Mouse (Mus musculus) frontal cortex, postnatal 36 days (tissue): Measurements from ENCODE around the gene Chit1.

Source experiments
- DNase-seq, 2 experiments: peaks; one replicate each; pipeline ENCODE4 v3.0.0; 2022; ENCODE audit warnings: low spot score in 2 of 2

The Chit1 gene

GRCm38 (mm10) chr1:134079477-134080163 lies 31.4 kb upstream of the Chit1 start:
- no peak for DNase-seq

GRCm38 (mm10) chr1:134080406-134080805 lies 30.6 kb upstream of the Chit1 start:
- DNase-seq = no peak

DNA sequence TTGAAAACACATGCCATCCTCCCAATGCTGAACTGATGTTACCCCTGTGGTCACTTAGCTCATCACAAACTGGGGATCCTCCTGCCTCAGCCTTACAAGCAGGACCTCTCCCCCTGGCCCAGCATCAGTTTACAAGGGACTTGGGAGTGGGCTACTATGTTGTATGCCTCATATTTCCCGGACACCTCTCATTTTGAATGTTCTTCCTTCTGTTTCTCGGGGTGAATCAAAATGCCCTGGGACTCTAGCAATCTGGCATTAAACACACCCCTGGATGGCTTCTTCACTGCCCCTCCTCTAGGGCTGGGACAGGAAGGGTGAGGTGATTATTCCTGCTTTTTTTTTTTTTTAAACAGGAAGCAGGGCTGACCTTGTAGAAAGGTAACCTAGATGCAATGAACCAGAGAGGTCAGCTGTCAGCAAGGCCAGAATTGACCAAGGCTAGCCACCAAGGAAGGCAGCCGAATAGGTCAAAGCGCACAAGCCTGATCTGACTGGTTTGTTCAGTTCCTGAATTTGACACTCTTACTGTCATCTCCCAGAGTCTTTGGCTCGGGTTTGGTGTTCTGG lies 30.1 kb upstream of the Chit1 start:
- no peak for DNase-seq

DNA sequence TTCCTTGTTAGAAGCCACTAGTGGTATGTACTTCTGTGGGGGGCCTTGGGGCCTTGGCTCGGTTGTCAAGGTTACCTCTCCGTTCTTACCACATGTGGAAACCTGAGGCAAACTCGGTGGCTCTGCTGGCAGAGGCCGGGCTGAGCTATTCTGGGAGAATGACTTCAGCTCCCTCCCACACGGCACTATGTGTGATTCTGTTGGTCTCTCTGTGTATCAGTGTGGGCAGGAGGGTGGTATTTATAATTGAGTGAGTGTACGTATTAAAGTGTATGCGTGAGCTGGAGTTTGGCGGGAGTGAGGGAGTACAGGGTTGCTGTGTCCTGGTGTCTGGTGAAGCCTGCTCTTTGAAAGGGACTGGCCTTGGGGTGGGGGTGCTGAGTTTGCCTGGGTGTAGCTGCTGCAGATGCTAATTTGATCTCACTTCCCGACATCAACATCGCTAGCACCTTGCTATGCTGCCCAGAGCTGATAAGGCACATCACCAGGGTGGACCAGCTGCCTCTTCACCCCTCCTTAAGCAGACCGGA lies 28.0 kb upstream of the Chit1 start:
- DNase-seq = peak; percentile 72 to 90

DNA sequence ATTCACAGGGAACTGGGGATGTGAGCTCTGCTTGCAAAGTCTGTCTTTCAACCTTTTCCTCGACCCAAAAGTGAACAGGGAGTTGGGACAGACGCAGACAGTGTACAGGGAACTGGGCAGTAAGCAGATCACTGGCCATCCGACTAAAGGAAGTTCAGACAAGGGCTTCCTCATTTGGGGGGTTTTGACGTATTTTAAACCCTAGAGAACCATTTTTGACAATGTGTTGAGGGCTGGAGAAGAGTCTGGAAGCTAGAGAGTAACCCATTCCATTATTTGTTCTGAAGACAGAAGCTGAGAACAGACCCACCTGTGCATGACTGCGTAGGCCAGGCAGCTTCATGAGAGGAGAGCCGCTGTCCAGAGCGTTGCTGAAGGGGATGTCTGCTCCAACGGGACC lies 27.4 kb upstream of the Chit1 start:
- DNase-seq = no peak

DNA sequence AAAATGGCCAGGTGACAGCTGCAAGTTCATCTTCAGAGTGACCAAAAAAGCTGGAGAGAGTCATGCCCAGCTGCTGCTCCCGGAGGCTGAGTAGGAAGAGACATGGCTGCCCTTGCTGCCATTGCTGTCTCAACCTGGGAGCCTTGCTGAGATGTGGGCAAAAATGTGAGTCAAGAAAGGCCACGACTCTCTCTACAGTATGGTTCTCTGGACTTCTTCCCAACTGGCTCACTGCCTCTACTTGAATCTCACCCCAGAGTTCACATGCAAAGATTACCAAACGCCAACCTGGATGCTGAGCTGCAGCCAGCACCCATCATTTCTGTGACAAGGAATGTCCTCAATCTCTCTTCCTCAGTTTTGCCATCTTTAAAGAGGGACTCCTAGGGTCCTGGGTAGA lies 26.9 kb upstream of the Chit1 start:
- no peak for DNase-seq

DNA sequence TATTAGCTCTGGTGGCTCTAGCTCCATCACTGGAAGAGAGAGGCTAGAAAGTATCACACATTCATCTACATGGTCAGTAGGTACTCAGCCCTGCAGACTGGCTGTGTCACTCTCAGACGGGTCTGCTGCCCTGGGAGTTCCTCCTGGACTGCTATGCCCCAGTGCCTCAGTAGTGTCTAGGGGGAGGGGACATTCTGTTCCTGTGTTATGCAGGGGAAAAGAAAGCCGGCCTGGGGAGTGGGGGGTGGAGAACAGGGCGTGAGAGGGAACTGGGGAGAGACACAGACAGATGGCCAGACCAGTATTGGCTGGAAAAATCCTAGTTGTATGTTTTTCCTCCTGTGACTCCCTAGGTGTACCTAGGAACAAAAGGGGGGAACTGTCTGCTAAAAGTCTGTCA lies 25.0 kb upstream of the Chit1 start:
- DNase-seq = no peak

DNA sequence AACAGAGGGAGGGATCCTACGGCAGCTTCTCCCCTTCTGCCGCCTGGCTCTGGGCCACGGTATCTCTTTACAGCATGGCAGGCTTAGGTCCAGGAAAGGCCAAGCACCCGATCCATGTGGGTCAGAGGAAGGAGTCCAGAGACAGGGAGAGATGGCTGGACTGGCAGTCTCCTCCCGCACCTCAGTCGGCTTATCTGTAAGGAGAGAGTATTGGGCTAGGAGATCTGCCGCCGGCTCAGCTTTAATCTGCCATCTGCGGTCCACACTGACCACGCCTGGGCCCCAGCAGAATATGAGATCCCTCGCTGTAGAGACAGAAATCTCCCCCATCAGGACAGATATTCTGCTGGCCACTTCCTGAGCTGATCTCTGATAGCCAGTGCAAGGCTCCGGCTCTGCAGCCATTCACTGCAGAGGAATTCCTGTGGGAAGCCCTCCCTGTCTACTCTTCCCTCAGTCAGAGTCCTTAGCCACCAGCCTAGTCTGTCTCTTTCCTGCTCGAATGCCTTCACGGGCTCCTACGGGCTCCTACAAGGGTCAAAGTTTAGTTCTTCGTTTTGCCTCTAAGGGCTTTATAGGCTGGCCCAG lies 24.1 kb upstream of the Chit1 start:
- DNase-seq = no peak

DNA sequence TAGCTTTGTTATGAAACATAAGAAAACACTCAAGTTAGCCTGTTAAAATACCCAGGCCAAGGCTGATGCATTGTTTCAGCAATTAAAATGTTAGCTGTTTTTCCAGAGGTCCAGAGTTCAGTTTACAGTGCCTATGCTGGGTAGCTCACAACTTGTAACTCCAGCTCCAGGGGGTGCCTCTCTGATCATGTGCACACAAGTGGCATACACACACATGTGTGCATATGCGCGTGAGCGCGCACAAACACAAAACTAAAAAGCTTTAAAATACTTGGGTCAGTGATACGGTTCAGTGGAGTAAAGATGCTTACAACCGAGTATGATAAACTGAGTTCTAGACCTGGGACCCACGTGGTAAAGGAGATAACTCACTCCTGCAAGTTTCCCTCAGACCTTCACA lies 22.0 kb upstream of the Chit1 start:
- DNase-seq = no peak

DNA sequence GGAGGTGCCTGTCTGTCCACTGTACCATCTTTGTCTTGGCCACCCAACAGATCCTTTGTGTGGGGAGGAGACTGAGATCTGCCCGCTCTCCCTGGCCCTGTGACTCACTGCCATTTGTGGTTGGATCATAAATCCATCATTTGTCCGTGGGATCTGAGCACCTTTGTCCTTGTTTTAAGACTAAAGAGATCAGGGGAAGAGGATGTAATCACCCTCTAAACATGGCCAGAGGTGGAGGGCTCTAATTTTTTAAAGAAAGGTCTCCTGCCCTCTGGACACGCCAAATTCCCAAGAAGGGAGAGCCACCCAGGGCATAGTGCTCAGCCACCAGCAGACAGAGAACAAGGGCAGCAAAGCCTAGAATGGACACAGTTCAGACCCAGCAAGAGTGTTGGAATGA lies 19.2 kb upstream of the Chit1 start:
- DNase-seq = no peak

GRCm38 (mm10) chr1:134092368-134092767 lies 18.7 kb upstream of the Chit1 start:
- DNase-seq = no peak

GRCm38 (mm10) chr1:134092852-134093770 lies 17.9 kb upstream of the Chit1 start:
- DNase-seq = peak; percentile 85 to 91

DNA sequence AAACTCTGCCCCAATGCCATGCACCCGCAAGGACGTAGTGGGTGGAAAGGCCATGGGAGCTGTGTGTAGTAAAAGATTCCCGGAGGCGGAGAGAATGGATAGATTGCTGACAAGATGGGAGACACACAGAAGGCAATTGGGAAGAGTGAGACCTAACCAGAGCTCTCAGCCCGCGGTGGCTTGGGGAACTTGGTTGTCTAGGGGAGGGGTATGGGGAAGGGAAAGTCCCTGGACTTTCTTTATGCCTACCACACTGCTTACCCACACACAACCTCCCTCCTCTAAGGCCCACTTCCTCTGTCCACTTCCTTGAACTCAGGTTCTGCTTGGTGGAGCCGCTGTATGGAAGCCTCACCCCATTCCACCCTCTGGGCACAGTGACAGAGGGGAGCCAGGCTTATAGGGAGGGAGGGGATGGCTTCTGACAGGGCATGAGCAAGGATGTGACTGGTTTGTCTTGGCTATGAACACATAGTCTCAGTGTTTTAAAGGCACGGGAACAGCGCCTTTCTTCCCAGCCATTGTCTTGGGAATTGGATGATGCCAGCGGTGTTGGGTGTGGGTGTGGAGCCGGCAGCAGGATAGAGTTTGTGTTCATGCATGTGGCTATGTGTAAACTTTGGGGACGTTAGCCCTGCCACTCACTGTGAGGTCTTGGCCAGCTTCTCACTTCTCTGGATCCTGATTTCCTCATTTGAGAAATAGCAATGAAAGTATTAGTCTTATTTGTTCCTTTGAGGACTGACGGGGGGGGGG lies 17.1 kb upstream of the Chit1 start:
- no peak for DNase-seq

DNA sequence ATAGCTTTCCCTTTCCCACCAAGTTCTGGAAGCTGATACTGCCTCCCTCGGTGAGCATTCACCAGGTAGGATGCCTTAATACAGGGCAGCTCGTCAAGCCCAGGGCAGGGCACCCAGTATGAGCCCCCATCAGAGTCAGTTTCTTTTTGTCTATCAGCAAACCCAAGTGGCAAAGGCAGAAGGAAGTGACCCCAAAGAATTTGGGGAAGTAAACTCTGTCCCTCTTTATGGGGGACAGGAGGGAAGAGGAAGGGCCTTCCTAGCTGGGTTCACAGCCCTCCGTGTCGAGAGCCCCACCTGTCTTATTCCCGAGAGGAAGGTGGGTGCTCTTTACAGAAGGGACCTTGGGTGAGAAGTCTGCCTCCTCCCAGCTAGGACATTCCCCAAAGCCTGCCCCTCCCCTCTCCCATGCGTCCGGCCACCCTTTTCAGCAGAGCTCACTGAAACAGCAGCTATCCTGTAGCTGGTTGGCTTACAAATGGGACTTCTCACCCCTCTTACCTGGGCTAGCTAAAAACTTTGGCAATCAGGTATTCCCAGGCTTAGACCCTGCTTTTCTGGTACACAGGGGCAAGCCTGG lies 15.9 kb upstream of the Chit1 start:
- no peak for DNase-seq

DNA sequence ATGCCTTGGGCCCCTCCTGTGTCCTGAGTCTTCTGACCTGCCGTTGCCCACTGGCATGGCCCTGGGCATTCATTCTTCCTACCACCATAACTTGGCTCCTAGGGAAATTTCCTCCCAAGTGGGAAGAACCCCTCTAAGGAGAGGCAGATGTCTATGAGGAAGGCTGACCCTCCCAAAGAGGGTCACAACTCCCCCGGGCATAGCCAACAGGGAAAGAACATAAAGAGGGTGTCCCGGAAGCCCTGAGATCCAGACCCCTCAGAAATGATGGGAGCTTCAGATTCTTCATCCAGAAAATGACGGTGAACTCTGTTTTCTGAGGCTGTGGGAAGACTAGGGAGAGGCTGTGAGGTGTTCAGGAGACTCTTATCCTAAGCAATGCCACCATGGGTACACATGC lies 15.3 kb upstream of the Chit1 start:
- no peak for DNase-seq

DNA sequence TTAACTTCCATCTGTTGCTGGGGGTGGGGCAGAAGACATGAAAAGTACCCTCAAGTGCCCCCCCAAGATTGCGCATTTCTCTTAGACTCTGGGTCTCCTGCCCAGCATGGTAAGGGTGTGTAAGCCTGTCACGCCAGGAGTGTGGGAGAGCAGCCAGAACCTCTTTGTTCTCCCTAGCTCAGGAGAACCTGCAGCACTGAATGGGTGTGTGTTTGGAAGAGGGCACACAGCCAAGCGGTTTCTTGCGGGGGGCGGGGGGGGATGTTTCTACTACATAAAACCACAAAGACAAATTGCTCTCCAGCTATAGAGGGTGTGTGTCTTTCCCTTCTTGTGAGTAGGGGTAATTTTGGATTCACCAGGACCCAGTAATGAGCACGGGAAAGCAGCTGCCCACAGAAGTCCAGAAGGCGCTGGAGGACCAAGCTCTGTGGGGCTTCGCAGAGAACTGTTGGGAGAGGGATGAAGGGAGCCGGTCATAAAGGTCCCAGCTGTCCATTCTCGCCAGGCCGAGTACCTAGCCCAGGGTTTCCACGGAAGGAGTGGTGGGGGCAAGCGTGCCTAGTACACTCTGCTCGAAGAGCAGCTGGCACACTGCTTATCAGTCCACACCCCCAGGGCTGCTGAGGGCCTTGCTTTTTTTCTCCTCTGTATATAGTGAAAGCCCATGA lies 14.6 kb upstream of the Chit1 start:
- DNase-seq = no peak

GRCm38 (mm10) chr1:134097080-134097855 lies 13.8 kb upstream of the Chit1 start:
- no peak for DNase-seq

GRCm38 (mm10) chr1:134097956-134098725 lies 12.9 kb upstream of the Chit1 start:
- DNase-seq = no peak
